Mouse (Mus musculus): Measurements from ENCODE around the gene Actr5. TPM values are rescaled to one million over a fixed set of nuclear protein-coding genes. Genes with fewer than 3 reads are reported as not detected.
A peak's percentile ranks its signal among the peaks of the same experiment; 100 is the strongest.

Gene Actr5
- polyA plus RNA-seq, 1 experiment = 0.53 TPM

DNA sequence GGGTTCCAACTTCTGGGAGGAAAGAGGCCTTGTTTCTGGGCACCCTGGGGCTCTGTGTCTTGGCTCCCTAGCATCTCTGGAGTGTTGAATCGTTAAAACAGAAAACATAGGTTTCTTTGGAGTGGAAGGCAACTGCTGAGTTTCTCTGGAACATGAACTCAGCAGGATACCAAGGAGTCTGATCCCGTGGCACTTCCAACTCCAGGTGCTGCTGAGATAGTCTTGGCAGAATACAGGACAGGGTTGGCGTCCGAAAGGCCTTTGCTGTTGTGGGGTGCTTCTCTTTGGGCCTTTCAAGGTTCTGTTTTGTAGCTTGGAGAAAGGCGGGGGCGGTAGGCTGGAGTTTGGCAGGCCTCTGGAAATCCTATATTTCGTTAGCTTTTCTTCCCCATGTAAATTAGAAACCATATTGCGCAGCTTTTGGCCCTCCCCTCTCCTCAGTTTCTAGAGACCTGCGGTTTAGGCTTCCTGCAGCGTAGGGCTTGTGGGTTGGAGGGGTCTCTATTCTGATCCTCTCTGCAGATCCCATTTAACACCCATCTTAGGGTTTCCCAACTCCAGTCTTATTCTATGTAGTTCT is 11.9 kb upstream of the Actr5 start:
- TF ChIP-seq TAL1 (IDR thresholded peaks at IDR 0.05; ENCODE audit: low read length) = no peak
- no peak for TF ChIP-seq GATA1 (IDR thresholded peaks at IDR 0.05; ENCODE audit: low read length)
- H3K9me3 ChIP-seq (ENCODE audit: control insufficient read depth, low read length) = peaks cover 10% of the 10 kb centered on the region; the same call in 1 of the 2 replicates
- no peak overlapping the region for H3K4me3 ChIP-seq (replicated peaks)
- H3K36me3 ChIP-seq (ENCODE audit: control insufficient read depth) = no peaks in the 10 kb centered on the region
- H3K27me3 ChIP-seq (ENCODE audit: control insufficient read depth) = peaks cover 99% of the 10 kb centered on the region
- H3K4me1 ChIP-seq (ENCODE audit: control insufficient read depth) = no peaks in the 10 kb centered on the region

DNA sequence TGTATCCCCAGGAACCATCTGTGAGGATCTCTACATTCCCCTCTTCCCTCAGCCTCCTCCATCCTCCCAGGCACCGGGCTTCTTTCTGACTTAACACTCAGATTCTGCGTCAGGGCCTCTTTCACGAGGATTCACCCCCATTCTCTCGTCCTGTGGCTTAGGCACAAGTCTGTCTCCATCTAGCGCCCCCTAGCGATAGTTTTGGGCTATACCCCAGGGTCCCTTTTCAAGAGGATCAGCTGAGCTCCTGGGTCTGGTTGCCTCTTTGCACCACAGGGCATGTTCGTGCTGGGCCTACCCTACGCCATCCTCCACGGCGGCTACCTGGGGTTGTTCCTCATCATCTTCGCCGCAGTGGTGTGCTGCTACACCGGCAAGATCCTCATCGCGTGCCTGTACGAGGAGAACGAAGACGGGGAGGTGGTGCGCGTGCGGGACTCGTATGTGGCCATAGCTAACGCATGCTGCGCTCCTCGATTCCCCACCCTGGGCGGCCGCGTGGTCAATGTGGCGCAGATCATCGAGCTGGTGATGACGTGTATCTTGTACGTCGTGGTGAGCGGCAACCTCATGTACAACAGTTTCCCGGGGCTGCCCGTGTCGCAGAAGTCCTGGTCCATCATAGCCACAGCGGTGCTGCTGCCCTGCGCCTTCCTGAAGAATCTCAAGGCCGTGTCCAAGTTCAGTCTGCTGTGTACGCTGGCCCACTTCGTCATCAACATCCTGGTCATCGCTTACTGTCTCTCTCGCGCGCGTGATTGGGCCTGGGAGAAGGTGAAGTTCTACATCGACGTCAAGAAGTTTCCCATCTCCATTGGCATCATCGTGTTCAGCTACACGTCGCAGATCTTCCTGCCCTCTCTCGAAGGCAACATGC is 10.9 kb upstream of the Actr5 start:
- no peak overlapping the region for H3K4me3 ChIP-seq (replicated peaks)
- H3K9me3 ChIP-seq (ENCODE audit: control insufficient read depth, low read length) = peaks cover 10% of the 10 kb centered on the region; the same call in 1 of the 2 replicates
- TF ChIP-seq GATA1 (IDR thresholded peaks at IDR 0.05; ENCODE audit: low read length) = no peak
- no peak for TF ChIP-seq TAL1 (IDR thresholded peaks at IDR 0.05; ENCODE audit: low read length)
- H3K27me3 ChIP-seq (ENCODE audit: control insufficient read depth) = peaks cover 100% of the 10 kb centered on the region
- H3K4me1 ChIP-seq (ENCODE audit: control insufficient read depth) = no peaks in the 10 kb centered on the region
- H3K36me3 ChIP-seq (ENCODE audit: control insufficient read depth) = no peaks in the 10 kb centered on the region

DNA sequence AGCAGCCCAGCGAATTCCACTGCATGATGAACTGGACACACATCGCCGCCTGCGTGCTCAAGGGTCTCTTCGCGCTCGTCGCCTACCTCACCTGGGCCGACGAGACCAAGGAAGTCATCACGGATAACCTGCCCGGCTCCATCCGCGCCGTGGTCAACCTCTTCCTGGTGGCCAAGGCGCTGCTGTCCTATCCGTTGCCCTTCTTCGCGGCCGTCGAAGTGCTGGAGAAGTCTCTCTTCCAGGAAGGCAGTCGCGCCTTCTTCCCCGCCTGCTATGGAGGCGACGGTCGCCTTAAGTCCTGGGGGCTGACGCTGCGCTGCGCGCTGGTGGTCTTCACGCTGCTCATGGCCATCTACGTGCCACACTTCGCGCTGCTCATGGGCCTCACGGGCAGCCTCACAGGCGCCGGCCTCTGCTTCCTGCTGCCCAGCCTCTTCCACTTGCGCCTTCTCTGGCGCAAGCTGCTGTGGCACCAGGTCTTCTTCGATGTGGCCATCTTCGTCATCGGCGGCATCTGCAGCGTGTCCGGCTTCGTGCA is 10.2 kb upstream of the Actr5 start:
- TF ChIP-seq TAL1 (IDR thresholded peaks at IDR 0.05; ENCODE audit: low read length) (no peak), GATA1 (IDR thresholded peaks at IDR 0.05; ENCODE audit: low read length) (no peak)
- Histone ChIP-seq H3K4me3 (replicated peaks) (no peak overlapping the region), H3K36me3 (ENCODE audit: control insufficient read depth) (no peaks in the 10 kb centered on the region), H3K4me1 (ENCODE audit: control insufficient read depth) (no peaks in the 10 kb centered on the region), H3K9me3 (ENCODE audit: control insufficient read depth, low read length) (peaks cover 10% of the 10 kb centered on the region; the same call in 1 of the 2 replicates), H3K27me3 (ENCODE audit: control insufficient read depth) (peaks cover 99% of the 10 kb centered on the region)

DNA sequence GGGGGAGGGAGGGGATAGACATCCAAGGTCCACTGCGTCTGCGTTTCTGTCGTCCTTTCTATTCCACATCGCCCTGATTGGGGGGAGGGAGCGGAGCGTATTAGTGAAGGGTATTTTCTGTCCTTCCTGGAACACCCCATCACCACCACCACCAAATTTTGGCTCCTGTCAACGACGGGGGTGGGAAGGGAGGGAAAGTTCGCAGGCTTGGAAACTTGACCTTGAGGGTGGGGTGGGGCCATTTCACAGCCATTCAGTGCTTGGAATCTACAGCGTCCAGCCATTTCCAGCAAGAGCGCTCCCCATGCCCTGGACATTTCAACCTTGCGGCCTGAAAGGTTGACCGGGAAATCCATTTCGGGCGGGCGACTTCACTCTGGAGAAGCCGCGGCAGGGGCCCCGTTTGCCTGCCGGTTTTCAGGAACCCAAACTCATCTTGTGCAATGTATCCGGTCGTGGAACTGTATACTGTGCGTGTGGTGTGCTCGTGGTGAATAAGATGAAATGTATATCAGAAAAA is 9.5 kb upstream of the Actr5 start:
- H3K9me3 ChIP-seq (ENCODE audit: control insufficient read depth, low read length) = peaks cover 10% of the 10 kb centered on the region; the same call in 1 of the 2 replicates
- H3K4me3 ChIP-seq (replicated peaks) = no peak overlapping the region
- no peaks in the 10 kb centered on the region for H3K4me1 ChIP-seq (ENCODE audit: control insufficient read depth)
- no peaks in the 10 kb centered on the region for H3K36me3 ChIP-seq (ENCODE audit: control insufficient read depth)
- TF ChIP-seq TAL1 (IDR thresholded peaks at IDR 0.05; ENCODE audit: low read length) (no peak), GATA1 (IDR thresholded peaks at IDR 0.05; ENCODE audit: low read length) (no peak)
- H3K27me3 ChIP-seq (ENCODE audit: control insufficient read depth) = peaks cover 98% of the 10 kb centered on the region

DNA sequence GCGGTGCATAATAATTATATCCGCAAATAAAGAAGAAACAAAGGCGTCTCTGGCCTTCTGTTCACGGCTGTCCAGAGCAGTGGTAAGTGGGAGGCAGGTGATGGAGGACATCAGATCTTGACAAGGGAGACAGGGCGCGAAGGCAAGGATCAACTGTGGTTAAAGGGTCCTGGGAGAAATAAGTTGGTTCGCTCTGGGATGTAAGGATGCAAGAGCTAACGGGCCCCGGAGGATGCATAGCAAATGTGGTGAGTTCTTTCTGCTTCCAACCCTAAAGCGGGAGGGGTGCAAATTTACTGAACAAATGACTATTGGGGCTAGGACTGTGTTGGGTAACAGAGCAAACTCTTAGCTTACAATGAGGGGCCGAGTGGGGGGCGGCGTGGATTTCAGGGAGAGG is 9.0 kb upstream of the Actr5 start:
- H3K4me3 ChIP-seq (replicated peaks) = no peak overlapping the region

DNA sequence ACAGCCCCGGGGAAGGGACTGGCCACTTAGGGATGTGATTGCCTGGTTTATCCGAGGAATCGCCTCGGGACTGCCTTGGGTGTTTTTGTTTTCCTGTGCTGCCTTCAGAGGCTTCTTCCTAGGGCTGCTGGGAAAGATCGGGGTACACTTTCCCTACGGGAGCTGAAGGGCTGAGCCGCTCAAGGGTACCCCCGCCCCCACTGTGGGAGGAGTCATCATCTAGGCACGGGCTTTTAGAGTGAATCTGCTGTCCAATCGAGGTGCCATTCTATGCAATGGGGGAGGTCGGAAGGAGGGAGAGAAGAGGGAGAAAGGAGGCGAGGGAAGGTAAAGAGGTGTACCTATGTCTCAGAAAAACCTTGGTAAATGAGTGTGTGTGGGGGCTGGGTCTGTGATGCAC is 8.4 kb upstream of the Actr5 start:
- Histone ChIP-seq H3K27me3 (ENCODE audit: control insufficient read depth) (peaks cover 97% of the 10 kb centered on the region), H3K36me3 (ENCODE audit: control insufficient read depth) (no peaks in the 10 kb centered on the region), H3K4me3 (replicated peaks) (no peak overlapping the region), H3K4me1 (ENCODE audit: control insufficient read depth) (no peaks in the 10 kb centered on the region), H3K9me3 (ENCODE audit: control insufficient read depth, low read length) (peaks cover 10% of the 10 kb centered on the region; the same call in 1 of the 2 replicates)
- TF ChIP-seq GATA1 (IDR thresholded peaks at IDR 0.05; ENCODE audit: low read length) (no peak), TAL1 (IDR thresholded peaks at IDR 0.05; ENCODE audit: low read length) (no peak)

More for the DNA sequence above, 9.0 kb upstream of the Actr5 start:
- Histone ChIP-seq H3K9me3 (ENCODE audit: control insufficient read depth, low read length) (peaks cover 10% of the 10 kb centered on the region; the same call in 1 of the 2 replicates), H3K4me1 (ENCODE audit: control insufficient read depth) (no peaks in the 10 kb centered on the region), H3K27me3 (ENCODE audit: control insufficient read depth) (peaks cover 97% of the 10 kb centered on the region), H3K36me3 (ENCODE audit: control insufficient read depth) (no peaks in the 10 kb centered on the region)
- TF ChIP-seq GATA1 (IDR thresholded peaks at IDR 0.05; ENCODE audit: low read length) = no peak
- no peak for TF ChIP-seq TAL1 (IDR thresholded peaks at IDR 0.05; ENCODE audit: low read length)

DNA sequence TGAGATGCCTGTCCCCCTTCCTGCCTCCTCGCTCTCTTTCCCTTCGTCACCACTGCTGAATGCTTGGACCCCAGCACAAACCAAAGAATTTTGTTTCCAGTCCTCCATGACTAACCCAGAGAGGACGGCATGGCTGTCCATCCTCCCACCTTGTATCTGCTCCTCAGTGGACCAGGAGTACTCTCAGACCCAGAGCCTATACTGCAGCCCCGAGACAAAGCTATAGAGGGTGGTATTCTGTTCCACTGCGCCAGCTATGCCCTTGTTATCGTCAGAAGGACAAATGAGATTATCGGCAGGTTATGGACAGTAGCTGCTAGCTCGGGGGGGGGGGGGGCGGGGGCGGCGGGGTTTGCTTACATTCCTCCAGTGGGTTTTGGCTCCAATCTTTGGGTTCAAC is 7.9 kb upstream of the Actr5 start:
- TF ChIP-seq TAL1 (IDR thresholded peaks at IDR 0.05; ENCODE audit: low read length) (no peak), GATA1 (IDR thresholded peaks at IDR 0.05; ENCODE audit: low read length) (no peak)

DNA sequence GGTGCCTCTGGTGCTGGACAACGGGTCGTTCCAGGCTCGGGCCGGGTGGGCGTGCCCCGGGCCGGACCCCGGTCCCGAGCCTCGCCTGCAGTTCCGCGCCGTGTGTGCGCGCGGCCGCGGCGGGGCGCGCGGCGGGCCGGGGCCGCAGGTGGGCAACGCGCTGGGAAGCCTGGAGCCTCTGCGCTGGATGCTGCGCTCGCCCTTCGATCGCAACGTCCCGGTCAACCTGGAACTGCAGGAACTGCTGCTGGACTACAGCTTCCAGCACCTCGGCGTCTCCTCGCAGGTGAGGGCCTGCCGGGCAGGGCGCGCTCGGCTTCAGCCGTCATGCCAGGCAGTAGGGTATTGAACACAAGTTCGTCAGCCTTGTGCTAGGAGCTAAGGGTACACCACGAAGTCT is 543 bp downstream of the Actr5 start:
- H3K27me3 ChIP-seq (ENCODE audit: control insufficient read depth) = peaks cover 18% of the 10 kb centered on the region
- no peaks in the 10 kb centered on the region for H3K9me3 ChIP-seq (ENCODE audit: control insufficient read depth, low read length)
- H3K4me3 ChIP-seq (replicated peaks) = peak overlapping the region; percentile 81
- H3K4me1 ChIP-seq (ENCODE audit: control insufficient read depth) = peaks cover 29% of the 10 kb centered on the region
- TF ChIP-seq TAL1 (IDR thresholded peaks at IDR 0.05; ENCODE audit: low read length) (no peak), GATA1 (IDR thresholded peaks at IDR 0.05; ENCODE audit: low read length) (no peak)
- H3K36me3 ChIP-seq (ENCODE audit: control insufficient read depth) = peaks cover 37% of the 10 kb centered on the region

More for the DNA sequence above, 7.9 kb upstream of the Actr5 start:
- Histone ChIP-seq H3K9me3 (ENCODE audit: control insufficient read depth, low read length) (peaks cover 10% of the 10 kb centered on the region; the same call in 1 of the 2 replicates), H3K36me3 (ENCODE audit: control insufficient read depth) (no peaks in the 10 kb centered on the region), H3K4me3 (replicated peaks) (no peak overlapping the region), H3K27me3 (ENCODE audit: control insufficient read depth) (peaks cover 97% of the 10 kb centered on the region), H3K4me1 (ENCODE audit: control insufficient read depth) (no peaks in the 10 kb centered on the region)

DNA sequence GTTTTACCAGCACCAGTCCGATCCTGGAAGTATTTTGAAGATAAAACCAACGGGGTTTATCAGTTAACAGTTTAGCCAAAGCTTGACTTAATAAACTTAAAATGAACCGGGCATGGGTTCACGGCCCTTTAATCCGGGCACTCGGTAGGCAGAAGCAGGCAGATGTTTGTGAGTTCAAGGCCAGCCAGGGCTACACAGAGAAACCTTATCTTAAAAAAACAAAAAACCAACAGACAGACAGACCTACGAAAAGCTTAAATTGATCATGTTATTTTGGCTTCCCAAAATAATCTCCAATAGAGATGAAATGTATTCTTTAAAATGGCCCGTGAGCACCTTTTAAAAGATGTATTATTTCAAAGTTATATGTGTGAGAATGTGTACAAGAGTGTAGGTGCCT is 1.0 kb downstream of the Actr5 start:
- Histone ChIP-seq H3K4me1 (ENCODE audit: control insufficient read depth) (peaks cover 29% of the 10 kb centered on the region), H3K36me3 (ENCODE audit: control insufficient read depth) (peaks cover 41% of the 10 kb centered on the region), H3K9me3 (ENCODE audit: control insufficient read depth, low read length) (no peaks in the 10 kb centered on the region), H3K4me3 (replicated peaks) (peak overlapping the region; percentile 81), H3K27me3 (ENCODE audit: control insufficient read depth) (peaks cover 14% of the 10 kb centered on the region)
- no peak for TF ChIP-seq TAL1 (IDR thresholded peaks at IDR 0.05; ENCODE audit: low read length)
- TF ChIP-seq GATA1 (IDR thresholded peaks at IDR 0.05; ENCODE audit: low read length) = no peak

Measured in erythroblast, embryonic 14.5 days (primary cell).